Mouse (Mus musculus) erythroblast, embryonic 14.5 days (primary cell): ENCODE data around the gene Gm20517. TPM values are rescaled to one million over a fixed set of nuclear protein-coding genes. Genes with fewer than 3 reads are reported as not detected.

ENCODE experiments used
- H3K27me3 ChIP-seq: 2 replicates; pipeline ENCODE4 v1.6.1; 2012; ENCODE audit warnings: inconsistent platforms; ENCODE audit not compliant: control insufficient read depth
- H3K36me3 ChIP-seq: 2 replicates; pipeline ENCODE4 v1.6.1; 2012; ENCODE audit warnings: mild to moderate bottlenecking, inconsistent platforms; ENCODE audit not compliant: control insufficient read depth
- H3K4me1 ChIP-seq: 2 replicates; pipeline ENCODE4 v1.6.1; 2012; ENCODE audit warnings: inconsistent platforms; ENCODE audit not compliant: control insufficient read depth
- H3K4me3 ChIP-seq: replicated peaks from 2 replicates; pipeline ENCODE3; 2012; ENCODE audit warnings: moderate library complexity, mild to moderate bottlenecking, inconsistent platforms
- H3K9me3 ChIP-seq: 2 replicates; pipeline ENCODE4 v1.6.1; 2012; ENCODE audit warnings: low read length, inconsistent platforms, mixed read lengths; ENCODE audit not compliant: control insufficient read depth
- GATA1 ChIP-seq: IDR thresholded peaks from 2 replicates; pipeline ENCODE4 v1.6.1; 2012; ENCODE audit warnings: low read length, inconsistent platforms, mixed read lengths
- TAL1 ChIP-seq: IDR thresholded peaks from 3 replicates; pipeline ENCODE4 v1.6.1; 2012; ENCODE audit warnings: low read length, inconsistent platforms, mixed read lengths
- polyA plus RNA-seq: library from polyadenylated mRNA; stranded (reverse); fragments of >175 nt; gene quantifications from 2 replicates; pipeline ENCODE4 v1.2.3, GENCODE M21; 2012

The Gm20517 gene
- 0.29 and 0.65 TPM in 2 replicates for polyA plus RNA-seq

DNA sequence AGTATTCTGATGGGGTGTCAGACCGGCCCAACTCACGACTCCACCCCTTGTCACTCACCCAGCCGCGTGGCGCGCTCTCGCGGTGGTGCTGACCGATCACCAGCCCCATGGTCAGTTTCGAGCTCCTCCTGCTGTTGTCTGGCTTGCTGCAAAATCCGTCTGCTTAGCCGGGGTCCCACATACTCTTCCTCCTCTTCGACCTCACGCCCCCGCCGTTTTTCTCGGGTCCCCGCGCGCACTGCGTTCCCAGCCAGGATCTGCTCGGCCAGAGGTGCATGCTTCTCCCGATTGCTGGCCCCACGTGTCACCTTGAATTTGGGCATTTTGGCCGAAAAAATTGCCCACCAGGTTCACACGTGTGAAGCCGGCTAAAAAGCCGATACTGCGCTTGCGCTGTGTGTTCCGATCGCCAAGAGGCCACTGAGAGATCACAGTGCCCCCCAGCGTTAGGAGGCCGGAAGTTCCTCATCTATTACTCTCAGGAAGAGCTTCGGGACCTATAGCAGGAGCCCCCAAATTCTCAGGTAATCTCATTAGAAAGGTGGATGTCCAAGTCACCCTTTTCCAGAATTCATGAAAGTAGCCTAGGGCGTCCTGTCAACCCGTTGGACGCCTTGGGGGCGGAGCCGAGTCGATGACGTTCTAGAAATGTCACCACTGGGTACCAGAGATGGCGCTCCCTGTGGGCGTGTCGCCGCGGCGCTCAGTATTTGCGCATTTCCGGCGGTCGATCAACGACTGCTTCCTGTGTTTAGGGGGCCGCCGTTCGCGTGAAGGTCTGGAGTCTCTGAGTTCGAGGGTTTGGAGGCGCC, at the start of gene Gm20517, which contains the start of the genes Bysl and Med20:
Gene Gm20517, plus strand, starts transcription at position 741 of the 812 bp plus-strand sequence.
Gene Bysl, minus strand, starts transcription at position 644 of the 812 bp plus-strand sequence.
Gene Med20, plus strand, starts transcription at position 734 of the 812 bp plus-strand sequence.
- no peaks in the 10 kb centered on the region for H3K9me3 ChIP-seq
- H3K4me3 ChIP-seq, result peak within 1 kb of the TSS; percentile 73
- peaks cover 87% of the 10 kb centered on the region for H3K4me1 ChIP-seq
- no peaks in the 10 kb centered on the region for H3K27me3 ChIP-seq
- TF ChIP-seq GATA1, result no peak
- no peak for TF ChIP-seq TAL1
- peaks cover 77% of the 10 kb centered on the region for H3K36me3 ChIP-seq

DNA sequence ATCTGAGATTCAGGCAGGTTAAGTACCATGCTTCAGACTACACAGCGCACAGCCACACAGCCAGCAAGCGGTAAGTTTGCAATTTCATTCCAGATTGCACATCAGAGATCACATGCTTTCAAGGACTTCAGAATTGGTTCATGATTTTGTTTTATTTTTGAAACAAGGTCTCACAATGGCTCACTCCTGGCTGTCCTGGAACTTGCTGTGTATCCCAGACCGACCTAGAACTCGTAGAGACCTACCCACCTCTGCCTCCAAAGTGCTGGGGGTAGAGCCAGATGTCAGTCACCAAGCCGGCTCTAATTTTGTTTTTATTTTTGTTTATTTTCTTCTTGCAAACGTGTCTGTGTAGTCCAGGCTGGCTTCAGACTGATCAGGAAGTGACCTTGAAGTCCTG, 48.5 kb upstream of the Gm20517 start:
- Histone ChIP-seq H3K4me3 (no peak overlapping the region), H3K4me1 (peaks cover 63% of the 10 kb centered on the region), H3K9me3 (no peaks in the 10 kb centered on the region), H3K27me3 (no peaks in the 10 kb centered on the region), H3K36me3 (no peaks in the 10 kb centered on the region; the same call in none of the 2 replicates)
- TF ChIP-seq TAL1 (no peak), GATA1 (no peak)

DNA sequence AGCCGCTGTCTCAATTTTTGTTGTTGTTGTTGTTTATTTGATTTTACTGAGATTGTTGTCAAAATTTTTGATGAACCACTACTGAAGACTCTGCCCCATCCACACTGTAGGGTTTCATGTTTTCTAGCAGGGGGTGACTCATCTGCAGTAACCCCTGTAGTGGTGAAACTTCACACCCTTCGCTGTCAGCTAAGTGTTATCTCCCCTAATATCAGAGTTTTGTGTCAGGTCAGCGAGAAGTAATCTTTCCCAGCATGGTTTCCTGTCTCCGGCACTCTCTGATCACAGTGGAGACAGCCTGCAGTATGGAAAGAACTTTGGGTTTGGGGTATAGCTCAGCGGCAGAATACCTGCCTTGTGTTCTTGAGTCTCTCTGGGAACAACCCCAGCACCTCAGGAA, 46.8 kb upstream of the Gm20517 start:
- no peak for TF ChIP-seq TAL1
- TF ChIP-seq GATA1, result no peak
- peaks cover 73% of the 10 kb centered on the region for H3K4me1 ChIP-seq
- no peaks in the 10 kb centered on the region for H3K27me3 ChIP-seq
- no peaks in the 10 kb centered on the region for H3K9me3 ChIP-seq
- H3K36me3 ChIP-seq, result no peaks in the 10 kb centered on the region; the same call in none of the 2 replicates
- no peak overlapping the region for H3K4me3 ChIP-seq

DNA sequence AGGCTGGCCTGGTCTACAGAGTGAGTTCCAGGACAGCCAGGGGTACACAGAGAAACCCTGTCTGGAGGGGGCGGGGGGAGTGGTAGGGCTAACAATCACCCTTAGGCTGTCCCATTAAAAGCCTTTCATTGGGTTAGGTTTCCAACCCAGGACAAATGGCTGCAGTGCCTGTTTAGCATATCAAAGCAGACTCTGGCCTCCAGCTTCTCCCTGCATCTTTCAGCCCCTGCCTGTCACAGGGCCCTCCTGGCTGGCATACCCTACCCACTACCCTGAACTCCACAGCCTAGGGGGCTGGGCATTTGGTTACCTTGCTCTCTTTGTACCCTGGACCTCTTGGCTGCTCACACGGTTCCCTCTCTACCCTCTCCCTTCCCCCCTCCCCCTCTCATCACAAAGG, 45.3 kb upstream of the Gm20517 start:
- Histone ChIP-seq H3K4me1 (peaks cover 71% of the 10 kb centered on the region), H3K27me3 (no peaks in the 10 kb centered on the region), H3K36me3 (peaks cover 2% of the 10 kb centered on the region), H3K9me3 (no peaks in the 10 kb centered on the region), H3K4me3 (no peak overlapping the region)
- TF ChIP-seq TAL1 (no peak), GATA1 (no peak)

DNA sequence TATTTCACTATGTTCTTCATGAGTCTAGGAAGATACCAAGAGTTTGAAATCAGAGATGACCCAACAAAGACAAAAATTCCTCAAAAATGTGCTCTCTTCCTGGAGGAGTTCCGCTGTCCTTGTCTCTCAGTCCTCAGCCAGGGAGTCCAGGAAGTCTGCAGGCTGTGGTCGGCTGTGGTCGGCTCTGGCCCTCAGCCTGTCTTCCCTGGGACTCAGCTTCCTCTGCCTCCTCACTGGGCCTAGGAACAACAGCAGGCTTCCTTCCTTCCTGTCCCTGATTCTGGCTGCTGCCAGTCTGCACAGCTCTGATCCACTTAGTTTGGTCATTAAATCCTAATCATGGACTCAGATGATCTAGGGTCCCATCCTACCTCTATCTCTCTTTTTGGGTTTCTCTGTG, 44.1 kb upstream of the Gm20517 start:
- H3K4me1 ChIP-seq, result peaks cover 82% of the 10 kb centered on the region
- H3K36me3 ChIP-seq, result peaks cover 4% of the 10 kb centered on the region
- no peak overlapping the region for H3K4me3 ChIP-seq
- TF ChIP-seq TAL1 (no peak), GATA1 (no peak)
- no peaks in the 10 kb centered on the region for H3K9me3 ChIP-seq
- no peaks in the 10 kb centered on the region for H3K27me3 ChIP-seq

DNA sequence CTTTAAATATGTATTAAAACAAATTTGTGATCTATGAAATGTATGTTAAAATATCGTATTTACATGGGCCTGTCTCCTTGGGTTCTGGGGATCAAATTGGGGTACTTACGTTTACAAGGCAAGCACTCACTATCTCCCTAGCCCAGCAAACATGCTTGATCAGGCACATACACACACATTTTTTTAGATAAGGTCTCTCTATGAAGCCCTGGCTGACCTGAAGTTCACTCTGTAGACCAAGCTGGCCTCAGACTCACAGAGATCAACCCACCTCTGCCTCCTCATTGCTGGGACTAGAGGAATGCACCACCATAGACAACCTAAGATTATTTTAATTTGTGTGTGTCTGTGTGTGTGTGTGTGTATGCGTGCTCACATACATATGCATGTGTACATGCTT, 43.0 kb upstream of the Gm20517 start:
- H3K9me3 ChIP-seq, result no peaks in the 10 kb centered on the region

DNA sequence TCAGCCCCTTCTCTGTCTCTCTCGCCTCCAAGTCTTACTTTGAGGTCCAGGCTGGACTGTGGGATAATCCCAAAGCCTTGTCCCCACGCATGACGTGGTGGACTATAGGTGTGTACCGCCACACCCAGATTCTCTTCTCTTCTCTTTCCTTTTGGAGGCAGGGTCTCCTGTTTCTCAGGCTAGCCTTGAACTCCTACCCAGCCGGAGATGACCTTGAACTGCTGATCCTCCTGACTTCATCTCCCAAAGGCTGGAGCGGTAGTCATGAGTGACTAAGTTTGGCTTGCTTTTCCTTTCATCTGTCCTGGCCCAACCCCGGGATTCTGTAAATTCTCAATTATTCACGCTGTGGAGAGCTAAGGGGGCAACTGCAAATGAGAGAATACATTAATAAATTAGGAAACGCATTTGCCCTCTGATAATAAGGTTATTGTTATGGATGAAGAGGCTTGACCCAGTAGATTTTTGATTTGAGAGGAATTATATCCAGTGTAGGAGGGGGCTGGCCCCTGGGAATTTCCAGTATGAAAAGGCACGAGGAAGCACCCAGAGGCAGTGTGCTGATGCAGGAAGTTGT, 42.4 kb upstream of the Gm20517 start:
- Histone ChIP-seq H3K27me3 (peaks cover under 1% of the 10 kb centered on the region; the same call in 1 of the 2 replicates), H3K4me3 (peak overlapping the region; percentile 36), H3K9me3 (no peaks in the 10 kb centered on the region), H3K36me3 (peaks cover 4% of the 10 kb centered on the region), H3K4me1 (peaks cover 90% of the 10 kb centered on the region)
- TF ChIP-seq GATA1 (no peak), TAL1 (no peak)

More for the DNA sequence above, 43.0 kb upstream of the Gm20517 start:
- no peaks in the 10 kb centered on the region for H3K27me3 ChIP-seq
- H3K4me3 ChIP-seq, result peak overlapping the region; percentile 36
- peaks cover 91% of the 10 kb centered on the region for H3K4me1 ChIP-seq
- H3K36me3 ChIP-seq, result peaks cover 4% of the 10 kb centered on the region
- TF ChIP-seq TAL1 (peak; percentile 67), GATA1 (peak; percentile 84)

DNA sequence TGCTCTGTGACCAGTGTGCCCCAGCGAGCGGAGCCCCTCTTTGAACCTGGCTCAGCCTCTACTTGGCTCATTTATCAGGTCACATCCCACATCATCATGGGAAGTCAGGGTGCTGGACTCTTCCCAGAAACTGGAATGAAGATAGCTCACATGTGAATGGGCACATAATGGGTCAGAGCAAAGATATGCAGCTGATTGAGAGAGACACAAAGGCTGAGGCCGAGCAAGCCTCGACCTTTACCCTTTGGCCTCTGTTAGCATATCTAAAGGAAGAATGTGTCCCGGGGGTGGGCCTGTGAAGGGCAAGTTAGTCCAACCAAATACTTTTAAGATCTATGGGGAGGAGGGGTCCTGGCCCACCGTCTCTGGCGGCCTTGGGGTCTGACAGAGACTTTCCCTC, 39.8 kb upstream of the Gm20517 start:
- H3K27me3 ChIP-seq, result peaks cover 4% of the 10 kb centered on the region; the same call in 1 of the 2 replicates
- peaks cover 4% of the 10 kb centered on the region for H3K36me3 ChIP-seq
- H3K9me3 ChIP-seq, result no peaks in the 10 kb centered on the region
- H3K4me3 ChIP-seq, result no peak overlapping the region
- H3K4me1 ChIP-seq, result peaks cover 86% of the 10 kb centered on the region
- TF ChIP-seq GATA1, result no peak
- no peak for TF ChIP-seq TAL1

DNA sequence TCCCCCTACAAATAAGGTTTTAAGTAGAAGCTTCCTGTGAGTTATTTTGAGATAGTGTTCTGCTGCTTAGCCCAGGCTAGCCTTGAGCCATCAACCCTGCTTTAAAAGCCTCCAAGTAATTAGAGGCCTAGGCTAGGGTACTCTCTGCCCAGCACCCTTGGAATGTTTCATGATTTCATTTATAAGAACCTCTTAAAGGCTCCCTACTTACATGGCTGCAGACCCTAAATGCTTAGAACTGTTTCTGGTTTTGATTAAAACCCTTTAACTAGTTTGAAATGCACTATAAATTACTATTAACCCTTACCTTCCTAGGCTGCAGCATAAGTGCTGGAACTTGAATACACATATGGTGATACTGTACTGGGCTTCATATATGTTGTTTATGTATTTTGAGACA, 39.0 kb upstream of the Gm20517 start:
- H3K4me3 ChIP-seq, result no peak overlapping the region
- H3K9me3 ChIP-seq, result no peaks in the 10 kb centered on the region
- peaks cover 4% of the 10 kb centered on the region for H3K36me3 ChIP-seq
- H3K4me1 ChIP-seq, result peaks cover 85% of the 10 kb centered on the region
- H3K27me3 ChIP-seq, result peaks cover 4% of the 10 kb centered on the region; the same call in 1 of the 2 replicates
- TF ChIP-seq TAL1, result no peak
- TF ChIP-seq GATA1, result no peak
